Mouse (Mus musculus): ENCODE results near the gene Bend3. TPM values are rescaled to one million over a fixed set of nuclear protein-coding genes. Genes with fewer than 3 reads are reported as not detected.

Bend3 gene
- polyA plus RNA-seq, 1 experiment from 2014 or later: 2.1 TPM

DNA sequence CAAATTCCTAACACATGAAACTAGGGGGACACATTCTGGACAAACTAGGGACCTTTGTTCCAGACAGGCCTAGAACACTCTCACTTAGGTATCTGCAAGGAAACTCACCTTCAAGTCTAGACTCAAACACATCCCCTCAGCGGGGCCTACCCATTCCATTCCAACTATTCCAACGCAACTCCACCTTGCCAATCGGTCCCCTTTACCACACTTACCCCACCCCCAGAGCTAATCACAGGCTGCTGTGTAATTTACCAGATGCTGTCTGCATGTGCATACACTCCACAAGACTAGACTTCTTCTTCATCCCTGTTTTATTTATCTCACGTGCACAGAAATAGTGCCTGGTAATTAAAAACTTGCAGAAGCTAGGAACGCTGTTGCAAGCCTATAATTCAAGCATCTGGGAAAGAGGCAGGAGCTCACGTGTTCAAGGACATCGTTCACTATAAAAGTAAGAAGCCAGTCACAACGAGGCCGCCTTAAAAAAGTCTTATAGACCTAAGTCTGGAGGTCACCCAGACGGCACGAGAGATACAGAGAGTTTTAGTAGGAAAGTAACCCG lies 61.2 kb downstream of the Bend3 start:
- Histone ChIP-seq H3K4me3 (ENCODE audit: low read length) (peak overlapping the region; percentile 86), H3K4me2 (ENCODE audit: low read depth, low read length) (peak overlapping the region; percentile 73), H3K36me3 (ENCODE audit: control insufficient read depth, insufficient read depth, low read length) (0 out of 2 replicates have a peak, but pooled peaks cover 3% of the 10 kb centered on the region), H3K9ac (ENCODE audit: low read depth, low read length) (peak overlapping the region; percentile 96), H3K27me3 (replicated peaks; ENCODE audit: control insufficient read depth, insufficient read depth, low read length) (no peaks in the 10 kb centered on the region), H3K27ac (ENCODE audit: low read length) (peak overlapping the region; percentile 82), H3K9me3 (ENCODE audit: control insufficient read depth, low read length) (no peaks in the 10 kb centered on the region), H3K4me1 (ENCODE audit: control insufficient read depth, insufficient read depth, low read length) (peaks cover 15% of the 10 kb centered on the region)
- 14% methylated on average over 12 of the region's 12 CpGs for WGBS
- no peak for ATAC-seq

DNA sequence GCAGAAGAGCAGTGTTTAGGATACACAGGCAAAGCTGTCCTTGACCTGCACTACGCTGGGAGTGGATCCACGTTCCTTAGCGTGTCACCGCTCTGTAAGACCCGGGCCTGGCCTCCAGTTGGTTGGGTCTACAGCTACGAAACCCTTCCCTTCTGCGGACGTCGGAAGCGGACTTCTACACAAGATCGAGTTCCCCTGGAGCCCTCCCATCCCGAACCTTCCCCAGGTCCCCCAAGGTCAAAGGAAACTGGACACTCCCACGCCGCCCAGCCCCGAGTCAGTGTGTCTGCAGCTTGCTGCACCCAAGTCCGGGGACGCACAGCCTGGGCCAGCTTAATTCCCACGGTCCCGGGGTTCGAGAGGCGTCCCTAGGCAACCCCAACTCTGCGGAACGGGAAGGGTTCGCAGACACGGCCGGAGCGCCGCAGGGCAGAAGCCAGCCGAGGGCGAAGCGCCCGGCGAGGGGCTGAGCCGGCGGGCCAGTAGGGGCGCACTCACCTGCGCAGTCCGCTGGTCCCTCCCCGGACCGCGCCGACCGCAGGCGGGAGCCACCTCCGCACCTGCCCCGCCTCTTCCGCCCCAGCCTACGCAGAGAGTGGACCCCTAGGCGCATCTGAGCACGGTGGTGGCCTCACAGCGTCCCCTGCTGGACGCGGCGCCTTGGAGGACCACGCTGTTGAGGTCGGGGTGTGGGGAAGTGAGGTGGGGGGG lies 62.0 kb downstream of the Bend3 start, which contains the start of gene 1700021F05Rik:
TSS of gene 1700021F05Rik (minus strand) at position 553 of the 711 bp plus-strand sequence.
- Histone ChIP-seq H3K4me3 (ENCODE audit: low read length) (peak within 1 kb of the TSS; percentile 86), H3K4me2 (ENCODE audit: low read depth, low read length) (peak within 1 kb of the TSS; percentile 73), H3K9me3 (ENCODE audit: control insufficient read depth, low read length) (no peaks in the 10 kb centered on the region), H3K27me3 (replicated peaks; ENCODE audit: control insufficient read depth, insufficient read depth, low read length) (no peaks in the 10 kb centered on the region), H3K4me1 (ENCODE audit: control insufficient read depth, insufficient read depth, low read length) (peaks cover 15% of the 10 kb centered on the region), H3K27ac (ENCODE audit: low read length) (peak within 1 kb of the TSS; percentile 82), H3K36me3 (ENCODE audit: control insufficient read depth, insufficient read depth, low read length) (no peaks in the 10 kb centered on the region), H3K9ac (ENCODE audit: low read depth, low read length) (peak within 1 kb of the TSS; percentile 96)
- 0% methylated on average over 52 of the region's 56 CpGs for WGBS
- ATAC-seq: peak; percentile 99

DNA sequence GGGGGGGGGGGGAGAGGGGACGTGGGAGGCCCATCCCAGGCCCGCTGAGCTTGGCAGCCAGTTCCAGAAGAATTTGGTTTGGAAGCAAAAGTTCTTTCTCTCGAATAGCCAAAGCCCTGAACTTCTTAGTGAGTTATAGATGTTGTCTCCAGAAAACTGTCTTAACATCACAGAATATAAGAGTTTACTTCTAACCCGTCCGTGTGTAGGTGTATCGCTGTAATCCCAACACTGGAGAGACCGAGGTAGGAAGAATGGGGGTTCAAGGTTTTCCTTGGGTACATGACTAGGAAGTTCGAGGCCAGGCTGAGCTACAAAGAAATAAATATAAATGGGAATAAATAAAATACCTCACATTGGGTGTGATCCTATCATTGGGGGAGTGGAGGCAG lies 62.5 kb downstream of the Bend3 start:
- ATAC-seq: peak; percentile 14
- Histone ChIP-seq H3K4me1 (ENCODE audit: control insufficient read depth, insufficient read depth, low read length) (peaks cover 15% of the 10 kb centered on the region), H3K9me3 (ENCODE audit: control insufficient read depth, low read length) (no peaks in the 10 kb centered on the region), H3K36me3 (ENCODE audit: control insufficient read depth, insufficient read depth, low read length) (no peaks in the 10 kb centered on the region), H3K9ac (ENCODE audit: low read depth, low read length) (no peak overlapping the region; the same call in 1 of the 2 replicates), H3K27me3 (replicated peaks; ENCODE audit: control insufficient read depth, insufficient read depth, low read length) (no peaks in the 10 kb centered on the region), H3K4me2 (ENCODE audit: low read depth, low read length) (peak overlapping the region; percentile 73), H3K27ac (ENCODE audit: low read length) (no peak overlapping the region), H3K4me3 (ENCODE audit: low read length) (peak overlapping the region; percentile 86)
- 41% methylated on average over 8 of the region's 8 CpGs for WGBS

DNA sequence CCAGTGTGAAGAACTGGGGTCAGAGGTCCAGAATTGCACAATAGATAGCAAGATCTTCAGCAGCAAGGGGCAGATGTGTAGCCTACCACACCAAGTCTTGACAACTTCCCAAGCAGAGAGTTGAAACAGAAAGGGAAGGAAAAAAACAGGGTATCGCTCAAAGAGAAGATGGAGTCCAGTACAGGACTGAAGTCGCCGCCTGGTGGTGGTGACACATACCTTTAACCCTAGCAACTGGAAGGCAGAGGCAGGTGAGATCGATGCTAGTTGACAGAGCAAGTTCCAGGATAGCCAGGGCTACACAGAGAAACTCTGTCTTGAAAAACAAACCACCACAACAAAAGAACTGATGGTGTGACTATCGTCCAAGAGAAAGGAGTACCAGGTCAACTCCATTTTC lies 70.8 kb downstream of the Bend3 start:
- no peaks in the 10 kb centered on the region for H3K9me3 ChIP-seq (ENCODE audit: control insufficient read depth, low read length)
- no peak overlapping the region for H3K4me2 ChIP-seq (ENCODE audit: low read depth, low read length)
- no peak overlapping the region for H3K27ac ChIP-seq (ENCODE audit: low read length)
- H3K4me3 ChIP-seq (ENCODE audit: low read length): no peak overlapping the region
- 57% methylated on average over 5 of the region's 5 CpGs for WGBS
- ATAC-seq: no peak
- H3K36me3 ChIP-seq (ENCODE audit: control insufficient read depth, insufficient read depth, low read length): no peaks in the 10 kb centered on the region
- H3K9ac ChIP-seq (ENCODE audit: low read depth, low read length): no peak overlapping the region
- H3K4me1 ChIP-seq (ENCODE audit: control insufficient read depth, insufficient read depth, low read length): no peaks in the 10 kb centered on the region
- no peaks in the 10 kb centered on the region for H3K27me3 ChIP-seq (replicated peaks; ENCODE audit: control insufficient read depth, insufficient read depth, low read length)

DNA sequence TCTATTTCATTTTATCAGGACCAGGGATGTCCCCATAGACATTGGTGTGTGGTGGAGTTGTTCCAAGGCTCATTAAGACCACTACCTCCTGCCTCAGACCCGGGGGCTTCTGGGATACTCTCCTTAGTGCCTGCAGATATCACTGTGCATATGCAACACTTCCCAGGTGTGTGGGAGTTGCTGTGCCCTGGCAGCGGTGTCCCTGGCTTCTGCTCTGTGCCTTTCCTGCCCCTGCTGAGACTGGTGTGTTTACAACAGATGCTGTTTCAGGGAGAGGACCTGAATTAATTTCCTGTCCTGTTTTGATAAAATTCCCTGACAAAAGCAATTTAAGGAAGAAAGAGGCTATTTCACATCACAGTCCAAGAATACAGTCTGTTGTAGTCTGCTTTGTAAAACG lies 72.3 kb downstream of the Bend3 start:
- Histone ChIP-seq H3K9ac (ENCODE audit: low read depth, low read length) (no peak overlapping the region), H3K4me2 (ENCODE audit: low read depth, low read length) (no peak overlapping the region), H3K36me3 (ENCODE audit: control insufficient read depth, insufficient read depth, low read length) (no peaks in the 10 kb centered on the region), H3K9me3 (ENCODE audit: control insufficient read depth, low read length) (no peaks in the 10 kb centered on the region), H3K27ac (ENCODE audit: low read length) (no peak overlapping the region), H3K4me1 (ENCODE audit: control insufficient read depth, insufficient read depth, low read length) (no peaks in the 10 kb centered on the region), H3K4me3 (ENCODE audit: low read length) (no peak overlapping the region), H3K27me3 (replicated peaks; ENCODE audit: control insufficient read depth, insufficient read depth, low read length) (no peaks in the 10 kb centered on the region)
- WGBS: 47% methylated on average over 3 of the region's 3 CpGs
- ATAC-seq: no peak

DNA sequence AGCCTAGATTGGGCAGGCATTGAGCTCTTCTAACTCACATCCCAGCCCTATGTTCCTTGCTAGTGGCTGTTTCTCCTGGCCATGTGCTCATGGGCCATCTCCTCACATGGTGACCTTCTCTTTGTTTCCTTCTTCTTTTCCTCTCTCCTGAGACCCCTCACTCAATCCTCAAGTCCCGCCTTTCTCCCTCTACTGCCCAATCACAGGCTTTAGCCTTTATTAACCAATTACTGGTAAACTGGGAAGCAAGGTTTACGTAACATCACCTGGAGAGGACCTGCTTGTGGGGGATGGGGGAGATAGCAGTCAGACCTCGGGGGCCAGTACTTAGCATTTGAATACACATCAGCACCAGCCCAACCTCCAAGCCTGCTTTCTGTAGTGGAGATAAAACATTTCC lies 72.8 kb downstream of the Bend3 start:
- Histone ChIP-seq H3K9me3 (ENCODE audit: control insufficient read depth, low read length) (no peaks in the 10 kb centered on the region), H3K4me3 (ENCODE audit: low read length) (no peak overlapping the region), H3K4me1 (ENCODE audit: control insufficient read depth, insufficient read depth, low read length) (no peaks in the 10 kb centered on the region), H3K9ac (ENCODE audit: low read depth, low read length) (no peak overlapping the region), H3K4me2 (ENCODE audit: low read depth, low read length) (no peak overlapping the region), H3K27ac (ENCODE audit: low read length) (no peak overlapping the region), H3K36me3 (ENCODE audit: control insufficient read depth, insufficient read depth, low read length) (no peaks in the 10 kb centered on the region), H3K27me3 (replicated peaks; ENCODE audit: control insufficient read depth, insufficient read depth, low read length) (no peaks in the 10 kb centered on the region)
- 18% methylated on average over 3 of the region's 3 CpGs for WGBS
- ATAC-seq: no peak

DNA sequence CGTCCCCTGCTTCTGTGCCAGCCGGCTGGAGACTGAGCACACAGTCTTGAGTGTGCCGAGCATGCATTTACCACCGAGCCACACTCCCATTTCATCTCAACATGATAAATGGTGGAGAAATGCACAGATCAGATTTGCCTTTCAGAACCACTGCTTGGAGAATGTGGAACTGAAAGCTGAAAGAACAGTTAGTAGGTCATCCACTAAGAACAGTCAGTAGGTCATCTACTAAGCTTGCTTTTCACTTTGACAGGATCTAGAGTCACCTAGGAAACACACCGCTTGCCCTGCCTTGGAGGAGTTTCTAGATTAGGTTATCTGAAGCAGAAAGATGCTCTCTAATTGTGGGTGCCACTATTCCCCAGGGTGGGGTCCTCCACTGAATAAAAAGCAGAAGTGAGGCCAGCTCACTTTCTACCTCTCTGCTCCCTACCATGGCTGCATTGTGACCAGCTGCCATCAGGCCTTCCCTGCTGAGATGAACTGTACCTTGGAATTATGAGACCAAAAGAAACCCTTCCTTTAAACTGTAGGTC lies 79.1 kb downstream of the Bend3 start:
- H3K27ac ChIP-seq (ENCODE audit: low read length): no peak overlapping the region
- H3K4me2 ChIP-seq (ENCODE audit: low read depth, low read length): no peak overlapping the region
- no peaks in the 10 kb centered on the region for H3K4me1 ChIP-seq (ENCODE audit: control insufficient read depth, insufficient read depth, low read length)
- no peaks in the 10 kb centered on the region for H3K36me3 ChIP-seq (ENCODE audit: control insufficient read depth, insufficient read depth, low read length)
- no peak overlapping the region for H3K4me3 ChIP-seq (ENCODE audit: low read length)
- no peaks in the 10 kb centered on the region for H3K27me3 ChIP-seq (replicated peaks; ENCODE audit: control insufficient read depth, insufficient read depth, low read length)
- 82% methylated on average over 5 of the region's 5 CpGs for WGBS
- no peaks in the 10 kb centered on the region for H3K9me3 ChIP-seq (ENCODE audit: control insufficient read depth, low read length)
- no peak overlapping the region for H3K9ac ChIP-seq (ENCODE audit: low read depth, low read length)
- no peak for ATAC-seq

DNA sequence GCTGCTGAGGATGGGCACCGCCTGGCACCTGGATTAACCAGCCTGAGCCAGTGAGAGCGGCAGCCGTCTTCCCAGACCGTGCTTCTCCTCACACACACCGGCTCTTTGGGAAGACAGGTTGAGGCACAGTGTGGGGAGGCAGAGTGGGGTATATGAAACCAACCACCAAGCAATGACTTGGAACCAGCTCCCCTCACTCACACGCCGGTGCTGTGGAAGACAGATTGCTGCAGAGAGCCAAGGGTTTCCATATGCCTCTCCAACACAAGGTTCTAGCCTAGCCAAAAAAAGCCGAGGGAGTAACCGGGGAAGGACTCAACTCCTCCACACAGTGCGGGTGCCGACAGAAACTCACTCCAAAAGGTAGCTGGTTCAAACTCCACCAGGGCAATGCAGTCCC lies 80.7 kb downstream of the Bend3 start:
- no peak for ATAC-seq
- Histone ChIP-seq H3K27ac (ENCODE audit: low read length) (no peak overlapping the region), H3K4me3 (ENCODE audit: low read length) (no peak overlapping the region), H3K9me3 (ENCODE audit: control insufficient read depth, low read length) (no peaks in the 10 kb centered on the region), H3K36me3 (ENCODE audit: control insufficient read depth, insufficient read depth, low read length) (no peaks in the 10 kb centered on the region), H3K4me2 (ENCODE audit: low read depth, low read length) (no peak overlapping the region), H3K27me3 (replicated peaks; ENCODE audit: control insufficient read depth, insufficient read depth, low read length) (no peaks in the 10 kb centered on the region), H3K9ac (ENCODE audit: low read depth, low read length) (no peak overlapping the region), H3K4me1 (ENCODE audit: control insufficient read depth, insufficient read depth, low read length) (no peaks in the 10 kb centered on the region)
- WGBS: 74% methylated on average over 11 of the region's 11 CpGs

DNA sequence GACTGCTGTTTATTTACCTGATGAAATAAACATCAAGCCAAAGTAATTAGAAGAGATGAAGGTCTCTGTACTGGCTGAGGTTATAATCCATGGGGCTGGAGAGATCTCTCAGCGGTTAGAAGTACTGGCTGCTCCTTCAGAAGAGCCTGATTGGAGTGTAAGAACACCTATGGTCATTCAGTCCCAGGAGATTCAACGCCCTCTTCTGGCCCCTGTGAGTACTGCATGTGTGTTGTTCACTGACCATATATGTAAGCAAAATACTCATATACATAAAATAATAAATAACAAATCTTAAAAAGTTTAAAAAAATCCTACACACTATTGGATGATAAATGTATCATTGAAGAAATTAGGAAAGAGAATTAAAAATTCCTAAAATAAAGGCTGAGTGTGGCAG lies 82.1 kb downstream of the Bend3 start:
- H3K4me2 ChIP-seq (ENCODE audit: low read depth, low read length): no peak overlapping the region
- 31% methylated on average over 2 of the region's 2 CpGs for WGBS

More for the DNA sequence above, 82.1 kb downstream of the Bend3 start:
- Histone ChIP-seq H3K4me1 (ENCODE audit: control insufficient read depth, insufficient read depth, low read length) (no peaks in the 10 kb centered on the region), H3K27ac (ENCODE audit: low read length) (no peak overlapping the region), H3K9ac (ENCODE audit: low read depth, low read length) (no peak overlapping the region), H3K4me3 (ENCODE audit: low read length) (no peak overlapping the region), H3K9me3 (ENCODE audit: control insufficient read depth, low read length) (no peaks in the 10 kb centered on the region), H3K36me3 (ENCODE audit: control insufficient read depth, insufficient read depth, low read length) (no peaks in the 10 kb centered on the region), H3K27me3 (replicated peaks; ENCODE audit: control insufficient read depth, insufficient read depth, low read length) (no peaks in the 10 kb centered on the region)
- ATAC-seq: no peak

Measured in intestine, embryonic 16.5 days (tissue).